In genomic region chr2:12290235-12290634, GRCm38 (mm10) we compare ENCODE assay signal across 23 mouse cellular contexts. TPM values are rescaled to one million over a fixed set of nuclear protein-coding genes. Genes with fewer than 3 reads are reported as not detected.
A peak's percentile ranks its signal among the peaks of the same experiment; 100 is the strongest.
DNase-seq lines count a peak whose midpoint lies in the region; ATAC-seq and TF ChIP-seq lines count a peak whose summit lies in the region.
"Had no signal": no experiment of that assay in that cellular context is flagged by ENCODE, and none has a peak within 500 bp of the region (broad histone marks: within the 10 kb centered on the region; RNA-seq: fewer than 3 reads in every experiment).

No protein-coding gene starts in this region.

- no peak overlapping the region for H3K27ac ChIP-seq in heart, embryonic 12.5 days (ENCODE audit: poor library complexity, severe bottlenecking)
- peak overlapping the region; percentile 92 for H3K27ac ChIP-seq in layer of hippocampus, adult 2 months
- H3K27ac ChIP-seq: embryonic facial prominence, embryonic 13.5 days; forebrain, embryonic 12.5 days; hindbrain, embryonic 12.5 days had no signal

- ATAC-seq in frontal cortex, adult (ENCODE audit: low TSS enrichment), result peak; percentile 14
- ATAC-seq in heart, embryonic 12.5 days (ENCODE audit: insufficient number of reproducible peaks, low FRiP score), result no peak
- ATAC-seq: CD4-positive, CD25-positive, alpha-beta regulatory T cell, adult 4 months; forebrain, embryonic 16.5 days; hindbrain, embryonic 16.5 days; inflammation-experienced regulatory T-cells, adult 6 months had no signal

- H3K4me3 ChIP-seq in heart, embryonic 12.5 days, result no peak overlapping the region
- H3K4me3 ChIP-seq in layer of hippocampus, adult 2 months, result no peak overlapping the region
- H3K4me3 ChIP-seq: embryonic facial prominence, embryonic 13.5 days; forebrain, embryonic 12.5 days; hindbrain, embryonic 12.5 days had no signal

- no peak for DNase-seq in frontal cortex, postnatal 14 days (ENCODE audit: low spot score in 2 of 2)
- peak; percentile 93 for DNase-seq in heart, adult 11 months
- no peak for DNase-seq in layer of hippocampus, adult 2 months (ENCODE audit: low spot score in 2 of 2)
- DNase-seq in layer of hippocampus, adult 9-11 months, result no peak
- peak; percentile 14 for DNase-seq in NIH3T3 (ENCODE audit: low read depth)
- no peak for DNase-seq in ovary, postnatal 14 days (ENCODE audit: low spot score)
- DNase-seq: adrenal gland, postnatal 14 days; B cell, adult 2 months; cerebellum, adult 18-20 months; cerebellum, adult 9-11 months; cerebellum, postnatal 36 days; kidney, adult 11 months had no signal

- H3K36me3 ChIP-seq in heart, embryonic 12.5 days, result no peaks in the 10 kb centered on the region
- H3K36me3 ChIP-seq: embryonic facial prominence, embryonic 13.5 days; forebrain, embryonic 12.5 days; G1E; hindbrain, embryonic 12.5 days had no signal

- no peak overlapping the region for H3K9ac ChIP-seq in heart, embryonic 12.5 days
- H3K9ac ChIP-seq: embryonic facial prominence, embryonic 13.5 days; forebrain, embryonic 12.5 days; hindbrain, embryonic 12.5 days had no signal

- H3K4me2 ChIP-seq in heart, embryonic 12.5 days, result no peak overlapping the region
- H3K4me2 ChIP-seq: embryonic facial prominence, embryonic 13.5 days; forebrain, embryonic 12.5 days; heart, embryonic 11.5 days; hindbrain, embryonic 12.5 days had no signal

- H3K4me1 ChIP-seq in heart, embryonic 12.5 days (replicated peaks), result no peaks in the 10 kb centered on the region
- H3K4me1 ChIP-seq: forebrain, embryonic 12.5 days had no signal

- no peaks in the 10 kb centered on the region for H3K9me3 ChIP-seq in heart, embryonic 12.5 days (replicated peaks)
- H3K9me3 ChIP-seq: embryonic facial prominence, embryonic 13.5 days; forebrain, embryonic 12.5 days; G1E; hindbrain, embryonic 12.5 days had no signal

- no peak for TF ChIP-seq CTCF in layer of hippocampus, adult 2 months (conservative IDR thresholded peaks at IDR 0.05)

- no peaks in the 10 kb centered on the region for H3K27me3 ChIP-seq in heart, embryonic 12.5 days (replicated peaks)
- H3K27me3 ChIP-seq: embryonic facial prominence, embryonic 13.5 days; forebrain, embryonic 12.5 days; hindbrain, embryonic 12.5 days had no signal

- 81% methylated on average over 3 of the region's 3 CpGs for WGBS in heart, embryonic 12.5 days

RNA-seq across cellular contexts. Expression of gene Itga8, which starts 11.5 kb away (rescaled TPM):
- polyA plus RNA-seq in heart, embryonic 12.5 days (2016; fragmentation: Nextera tagmentation; extraction: Ambion mirVana), result 11.7 and 12.1 TPM in 2 replicates
- 10 to 100 TPM; 24.4 to 28.5 TPM for total RNA-seq in layer of hippocampus, adult 2 months (2021)
- polyA plus RNA-seq: CD4-positive, CD25-positive, alpha-beta regulatory T cell, adult 4 months; G1E; inflammation-experienced regulatory T-cells, adult 6 months had no signal

Comparison
In these comparisons a context has a peak if more than half of its experiments do, and no peak if none do; other contexts are left out.
1. DNase-seq: peak in heart, adult 11 months (single experiment) and NIH3T3 (single experiment); none in frontal cortex, postnatal 14 days (0 of 2), layer of hippocampus, adult 2 months (0 of 2), layer of hippocampus, adult 9-11 months (single experiment) and ovary, postnatal 14 days (single experiment).